Mouse (Mus musculus) kidney, embryonic 15.5 days (tissue): ENCODE measurements around the gene Sema4c. TPM values are rescaled to one million over a fixed set of nuclear protein-coding genes. Genes with fewer than 3 reads are reported as not detected.

ENCODE experiments used
- ATAC-seq: fragments of 200-750 bp; cut with Nextera tagmentation; replicated peaks from 2 replicates; pipeline ENCODE4 v1.8.0; 2017; ENCODE audit warnings: moderate TSS enrichment; ENCODE audit not compliant: low FRiP score
- H3K27ac ChIP-seq: fragments of 300-500 bp; sonication (generic); 2 replicates; pipeline ENCODE4 v1.5.1; 2015; ENCODE audit warnings: mild to moderate bottlenecking, inconsistent platforms
- H3K27me3 ChIP-seq: fragments of 300-500 bp; sonication (generic); 2 replicates; pipeline ENCODE4 v1.6.1; 2015; ENCODE audit warnings: inconsistent platforms
- H3K36me3 ChIP-seq: fragments of 300-500 bp; sonication (generic); 2 replicates; pipeline ENCODE4 v1.6.1; 2015; ENCODE audit warnings: inconsistent platforms
- H3K4me1 ChIP-seq: fragments of 300-500 bp; sonication (generic); 2 replicates; pipeline ENCODE4 v1.6.1; 2015; ENCODE audit warnings: inconsistent platforms
- H3K4me2 ChIP-seq: fragments of 300-500 bp; sonication (generic); 2 replicates; pipeline ENCODE4 v1.6.1; 2015; ENCODE audit warnings: moderate library complexity, mild to moderate bottlenecking, inconsistent platforms
- H3K4me3 ChIP-seq: fragments of 300-500 bp; sonication (generic); replicated peaks from 2 replicates; pipeline ENCODE4 v1.5.1; 2015; ENCODE audit warnings: mild to moderate bottlenecking, inconsistent platforms
- H3K9ac ChIP-seq: fragments of 300-500 bp; sonication (generic); 2 replicates; pipeline ENCODE4 v1.6.1; 2015; ENCODE audit warnings: mild to moderate bottlenecking, inconsistent platforms
- H3K9me3 ChIP-seq: fragments of 300-500 bp; sonication (generic); replicated peaks from 2 replicates; pipeline ENCODE4 v1.6.1; 2016; ENCODE audit warnings: inconsistent platforms
- WGBS: fragments of 180-500 bp; shearing (Covaris S2); methylation state at CpG from one replicate; pipeline ENCODE4 v1.1.7; 2015; ENCODE audit warnings: mixed read lengths; 5-methylcytosine and 5-hydroxymethylcytosine counted together
- polyA plus RNA-seq: library from polyadenylated mRNA; unstranded; fragments of >200 nt; fragmentation: Nextera tagmentation; extraction: Ambion mirVana; gene quantifications from 2 replicates; pipeline ENCODE4 v1.2.1, GENCODE M21; 2015

Gene Sema4c
- polyA plus RNA-seq: 19.3 and 23.3 TPM in 2 replicates

- Histone ChIP-seq H3K36me3 (peaks cover 22% of the 10 kb centered on the region), H3K9me3 (no peaks in the 10 kb centered on the region), H3K27me3 (no peaks in the 10 kb centered on the region), H3K9ac (peak within 1 kb of the TSS; percentile 96), H3K27ac (peak within 1 kb of the TSS; percentile 100), H3K4me3 (peak within 1 kb of the TSS; percentile 91), H3K4me1 (peaks cover 77% of the 10 kb centered on the region), H3K4me2 (peak within 1 kb of the TSS; percentile 85)
- ATAC-seq: peak; percentile 66
- WGBS: under 1% methylated on average over 67 of the region's 69 CpGs
Measured at GRCm38 (mm10) chr1:36558031-36558993, at the start of gene Sema4c. Gene Sema4c (minus strand): TSS chr1:36558349.

- Histone ChIP-seq H3K9ac (no peak overlapping the region), H3K27ac (no peak overlapping the region), H3K27me3 (no peaks in the 10 kb centered on the region), H3K4me2 (no peak overlapping the region), H3K36me3 (no peaks in the 10 kb centered on the region), H3K4me3 (no peak overlapping the region), H3K4me1 (peaks cover 12% of the 10 kb centered on the region), H3K9me3 (no peaks in the 10 kb centered on the region)
- no peak for ATAC-seq
- 68% methylated on average over 7 of the region's 7 CpGs for WGBS
Measured at GRCm38 (mm10) chr1:36606951-36607350, 48.8 kb upstream of the Sema4c start.

DNA sequence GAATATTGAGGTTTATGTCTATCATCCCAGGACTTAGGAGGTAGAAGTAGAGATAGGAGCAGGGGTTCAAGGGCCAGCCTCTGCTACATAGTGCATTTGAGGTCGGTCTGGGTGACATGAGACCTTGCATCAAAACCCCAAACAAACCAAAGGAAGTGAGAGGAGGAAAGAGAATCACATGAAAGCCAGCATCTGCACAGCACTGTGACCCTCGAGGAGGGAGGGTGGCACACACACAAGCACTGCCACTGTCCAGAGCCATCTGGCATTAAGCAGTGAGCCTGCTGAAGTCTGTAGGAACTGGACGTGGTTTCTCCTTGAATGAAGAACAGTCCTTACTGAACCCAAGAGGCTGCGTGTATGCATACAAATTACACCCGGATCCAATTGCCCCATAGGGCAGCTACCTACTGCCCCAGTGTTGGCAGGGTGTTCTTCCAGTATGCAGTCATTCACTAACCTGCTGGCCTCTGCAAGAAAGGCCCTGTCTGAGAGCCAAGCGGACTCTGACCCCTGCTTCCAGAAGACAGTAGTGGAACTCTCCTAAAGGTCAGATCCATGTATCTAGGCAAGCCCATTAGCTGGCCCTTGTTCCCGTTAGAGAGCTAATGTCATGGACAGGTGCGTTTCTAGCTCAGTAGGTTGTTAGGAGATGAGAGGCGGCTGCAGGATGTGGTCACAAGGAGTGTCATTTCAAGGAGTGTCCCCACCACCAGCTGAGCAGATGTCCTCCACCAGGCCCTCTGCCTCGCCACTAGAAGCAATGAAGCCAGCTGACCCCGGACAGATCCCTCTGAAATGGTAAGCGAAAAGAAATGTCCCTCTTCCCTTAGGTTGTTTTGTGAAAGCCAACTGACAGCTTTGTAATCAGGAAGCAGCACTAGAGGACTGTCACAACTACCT is 46.4 kb upstream of the Sema4c start:
- Histone ChIP-seq H3K4me2 (no peak overlapping the region), H3K27ac (no peak overlapping the region), H3K4me3 (no peak overlapping the region), H3K9me3 (no peaks in the 10 kb centered on the region), H3K36me3 (no peaks in the 10 kb centered on the region), H3K27me3 (no peaks in the 10 kb centered on the region), H3K9ac (no peak overlapping the region), H3K4me1 (peaks cover 4% of the 10 kb centered on the region; the same call in 1 of the 2 replicates)
- ATAC-seq: no peak
- 82% methylated on average over 12 of the region's 12 CpGs for WGBS

DNA sequence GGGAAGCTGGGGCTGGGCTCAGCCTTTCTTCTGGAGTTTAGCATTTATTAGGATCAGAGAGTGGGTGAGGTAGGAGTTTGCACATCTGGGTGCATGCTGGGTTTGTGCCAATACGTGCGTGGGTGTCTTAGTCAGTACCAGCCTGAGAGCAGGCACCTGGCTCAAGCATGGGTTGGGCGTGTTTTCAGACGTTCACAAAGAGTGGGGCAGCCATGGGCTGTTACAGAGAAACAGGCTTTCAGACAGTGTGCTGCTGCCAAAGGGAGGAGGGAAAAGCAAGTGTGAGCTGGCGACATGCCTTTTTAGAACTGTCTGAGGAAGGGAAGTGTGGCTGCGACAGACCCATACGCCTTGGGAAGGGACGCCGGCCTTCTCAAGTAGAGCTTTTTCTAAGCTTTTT is 45.2 kb upstream of the Sema4c start:
- no peaks in the 10 kb centered on the region for H3K36me3 ChIP-seq
- no peak overlapping the region for H3K4me3 ChIP-seq
- H3K9me3 ChIP-seq: no peaks in the 10 kb centered on the region
- no peak overlapping the region for H3K9ac ChIP-seq
- H3K4me1 ChIP-seq: peaks cover 4% of the 10 kb centered on the region; the same call in 1 of the 2 replicates
- no peaks in the 10 kb centered on the region for H3K27me3 ChIP-seq
- no peak overlapping the region for H3K4me2 ChIP-seq
- ATAC-seq: no peak
- WGBS: 70% methylated on average over 9 of the region's 9 CpGs
- peak overlapping the region; percentile 5; the same call in 1 of the 2 replicates for H3K27ac ChIP-seq

DNA sequence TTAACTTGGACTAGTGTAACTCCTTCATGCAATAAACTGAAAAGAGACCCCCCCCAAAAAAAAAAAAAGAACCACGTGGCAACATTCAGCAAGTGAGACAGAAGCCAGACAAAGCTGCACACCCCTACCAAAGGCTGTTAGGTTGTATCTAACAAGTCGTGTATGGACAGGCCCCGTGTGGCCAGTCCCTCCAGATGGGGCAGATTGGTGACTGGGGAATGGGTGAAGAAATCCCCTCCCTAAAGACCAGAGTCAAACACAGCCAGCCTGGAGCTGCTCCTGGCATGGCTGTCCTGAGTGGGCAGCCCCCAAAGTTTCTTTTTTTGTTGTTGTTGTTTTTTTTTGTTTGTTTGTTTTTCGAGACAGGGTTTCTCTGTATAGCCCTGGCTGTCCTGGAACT is 44.1 kb upstream of the Sema4c start:
- no peak overlapping the region for H3K4me2 ChIP-seq
- H3K27ac ChIP-seq: no peak overlapping the region
- no peaks in the 10 kb centered on the region for H3K36me3 ChIP-seq
- H3K9ac ChIP-seq: no peak overlapping the region
- 66% methylated on average over 4 of the region's 4 CpGs for WGBS
- H3K9me3 ChIP-seq: no peaks in the 10 kb centered on the region
- no peak overlapping the region for H3K4me3 ChIP-seq
- H3K4me1 ChIP-seq: peaks cover 4% of the 10 kb centered on the region; the same call in 1 of the 2 replicates
- no peak for ATAC-seq
- H3K27me3 ChIP-seq: no peaks in the 10 kb centered on the region

DNA sequence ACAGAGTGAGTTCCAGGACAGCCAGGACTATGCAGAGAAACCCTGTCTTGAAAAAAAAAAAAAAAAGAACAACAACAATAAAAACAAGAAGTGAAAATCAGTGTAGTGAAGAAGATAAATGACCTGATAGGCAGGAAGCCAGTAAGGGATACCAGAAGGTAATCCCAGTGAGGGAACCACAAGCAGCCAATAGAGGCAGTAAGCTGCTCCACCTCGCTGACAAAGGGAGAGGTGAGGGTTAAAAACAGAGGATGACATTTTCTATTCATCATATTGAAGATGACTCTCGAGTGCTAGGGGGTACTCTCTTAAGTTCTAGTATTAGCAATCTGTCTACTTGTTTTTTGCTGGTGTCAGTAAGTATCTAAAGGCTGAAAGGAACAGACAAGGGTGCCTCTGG is 40.3 kb upstream of the Sema4c start:
- Histone ChIP-seq H3K27ac (no peak overlapping the region), H3K4me1 (peaks cover 17% of the 10 kb centered on the region), H3K9me3 (no peaks in the 10 kb centered on the region), H3K4me2 (no peak overlapping the region), H3K4me3 (no peak overlapping the region), H3K36me3 (no peaks in the 10 kb centered on the region), H3K27me3 (no peaks in the 10 kb centered on the region), H3K9ac (no peak overlapping the region)
- 66% methylated on average over 2 of the region's 2 CpGs for WGBS
- ATAC-seq: no peak

GRCm38 (mm10) chr1:36596114-36596513 is 38.0 kb upstream of the Sema4c start:
- H3K27me3 ChIP-seq: no peaks in the 10 kb centered on the region
- 30% methylated on average over 4 of the region's 4 CpGs for WGBS
- no peak overlapping the region for H3K4me3 ChIP-seq
- H3K4me1 ChIP-seq: peaks cover 24% of the 10 kb centered on the region
- H3K9me3 ChIP-seq: no peaks in the 10 kb centered on the region
- ATAC-seq: peak; percentile 81
- no peaks in the 10 kb centered on the region for H3K36me3 ChIP-seq
- H3K27ac ChIP-seq: peak overlapping the region; percentile 85
- no peak overlapping the region for H3K9ac ChIP-seq
- H3K4me2 ChIP-seq: peak overlapping the region; percentile 31

DNA sequence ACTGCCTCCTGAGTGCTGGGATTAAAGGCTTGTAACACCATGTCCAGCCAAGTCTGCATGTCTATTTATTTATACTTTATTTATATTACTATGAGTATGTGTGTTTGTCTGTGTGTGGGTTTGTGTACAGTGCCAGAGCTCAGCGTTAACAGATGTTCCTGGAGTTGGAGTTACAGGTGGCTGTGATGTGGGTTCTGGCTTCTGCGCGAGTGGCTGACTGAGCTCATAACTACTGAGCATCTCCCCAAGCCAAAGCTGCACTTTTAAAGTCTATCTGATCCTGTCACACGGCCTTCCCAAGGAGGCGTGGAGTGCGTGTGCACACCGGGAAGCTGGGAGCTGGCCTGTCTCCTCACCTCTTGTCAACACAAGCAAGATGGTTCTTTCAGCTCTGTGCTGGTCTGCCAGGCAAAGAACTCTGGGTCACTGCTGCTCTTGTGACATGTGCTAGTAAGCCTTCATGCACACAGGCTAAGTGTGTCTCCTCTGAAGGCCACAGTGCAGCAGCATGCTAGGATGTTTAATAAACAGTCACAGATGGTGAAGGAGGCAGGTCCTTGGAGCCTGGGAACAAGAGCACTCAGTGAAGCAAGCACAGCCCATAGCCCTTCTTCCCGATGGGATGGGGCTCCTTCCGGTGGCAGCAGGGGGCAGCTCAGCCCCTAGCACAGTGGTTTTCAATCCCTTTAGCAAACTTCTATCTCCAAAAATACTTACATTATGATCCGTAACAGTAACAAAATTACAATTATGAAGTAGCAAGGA is 37.2 kb upstream of the Sema4c start:
- Histone ChIP-seq H3K4me3 (no peak overlapping the region), H3K9me3 (no peaks in the 10 kb centered on the region), H3K36me3 (no peaks in the 10 kb centered on the region), H3K4me2 (no peak overlapping the region), H3K27ac (peak overlapping the region; percentile 85), H3K4me1 (peaks cover 29% of the 10 kb centered on the region), H3K27me3 (no peaks in the 10 kb centered on the region), H3K9ac (no peak overlapping the region)
- 64% methylated on average over 10 of the region's 10 CpGs for WGBS
- ATAC-seq: peak; percentile 57; the same call in 1 of the 2 replicates

GRCm38 (mm10) chr1:36593099-36593498 is 35.0 kb upstream of the Sema4c start:
- Histone ChIP-seq H3K4me1 (peaks cover 51% of the 10 kb centered on the region), H3K27ac (no peak overlapping the region)
- WGBS: 24% methylated on average over 1 of the region's 1 CpGs

GRCm38 (mm10) chr1:36591408-36591807 is 33.3 kb upstream of the Sema4c start:
- Histone ChIP-seq H3K4me1 (peaks cover 57% of the 10 kb centered on the region), H3K4me2 (no peak overlapping the region), H3K4me3 (no peak overlapping the region), H3K36me3 (no peaks in the 10 kb centered on the region), H3K9me3 (no peaks in the 10 kb centered on the region), H3K27ac (no peak overlapping the region), H3K27me3 (no peaks in the 10 kb centered on the region), H3K9ac (no peak overlapping the region)
- no peak for ATAC-seq
- WGBS: 40% methylated on average over 2 of the region's 2 CpGs

More at GRCm38 (mm10) chr1:36593099-36593498, 35.0 kb upstream of the Sema4c start:
- Histone ChIP-seq H3K9ac (no peak overlapping the region), H3K4me2 (no peak overlapping the region), H3K36me3 (no peaks in the 10 kb centered on the region), H3K4me3 (no peak overlapping the region), H3K27me3 (no peaks in the 10 kb centered on the region), H3K9me3 (no peaks in the 10 kb centered on the region)
- ATAC-seq: no peak

DNA sequence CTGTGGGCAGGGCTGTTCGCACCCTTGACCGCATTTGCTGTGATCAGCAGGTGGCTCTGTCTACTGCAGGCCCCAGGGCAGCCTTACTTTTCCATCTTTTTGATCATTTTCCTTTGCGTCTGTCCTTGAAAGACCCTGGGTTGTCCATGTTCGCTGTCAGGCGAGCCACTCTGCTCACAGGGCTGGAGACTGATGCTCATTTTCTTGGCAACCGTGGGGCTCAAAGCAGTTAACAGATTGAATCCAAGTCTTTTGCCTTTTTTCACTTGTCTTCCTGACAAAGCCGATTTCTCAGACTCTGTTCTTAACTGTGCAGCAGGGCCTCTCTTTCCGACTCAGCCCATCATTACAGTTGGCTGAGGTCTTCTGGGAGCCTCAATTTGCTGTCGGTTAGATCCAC is 32.5 kb upstream of the Sema4c start:
- H3K4me2 ChIP-seq: no peak overlapping the region
- H3K27ac ChIP-seq: no peak overlapping the region
- H3K36me3 ChIP-seq: no peaks in the 10 kb centered on the region
- H3K4me3 ChIP-seq: no peak overlapping the region
- H3K9me3 ChIP-seq: no peaks in the 10 kb centered on the region
- 67% methylated on average over 9 of the region's 9 CpGs for WGBS
- H3K4me1 ChIP-seq: peaks cover 56% of the 10 kb centered on the region
- ATAC-seq: no peak
- no peaks in the 10 kb centered on the region for H3K27me3 ChIP-seq
- H3K9ac ChIP-seq: no peak overlapping the region
